Mouse (Mus musculus) adrenal gland, postnatal 0 days (tissue): ENCODE measurements around the gene Hist1h2bn. TPM values are rescaled to one million over a fixed set of nuclear protein-coding genes. Genes with fewer than 3 reads are reported as not detected.

Experiments
- microRNA-seq: library from miRNA; unstranded; fragments of <30 nt; microRNA quantifications from one replicate; pipeline ENCODE4, GENCODE M21; 2016; ENCODE audit warnings: borderline replicate concordance; ENCODE audit not compliant: insufficient number of aligned reads
- polyA plus RNA-seq: library from polyadenylated mRNA; unstranded; fragments of >200 nt; fragmentation: Nextera tagmentation; extraction: Ambion mirVana; gene quantifications from 2 replicates; pipeline ENCODE4 v1.2.1, GENCODE M21; 2015

The Hist1h2bn gene
- polyA plus RNA-seq, result 0.83 and 1.5 TPM in 2 replicates

GRCm38 (mm10) chr13:21753524-21754285 lies at the start of gene Hist1h2bn, which contains the start of gene Hist1h2ak:
TSS of gene Hist1h2bn (plus strand) at chr13:21754123.
TSS of gene Hist1h2ak (minus strand) at chr13:21753827.

GRCm38 (mm10) chr13:21715864-21716539 lies 37.9 kb upstream of the Hist1h2bn start, which contains the start of the genes Hist1h2bl and Hist1h2ai:
TSS of gene Hist1h2bl (minus strand) at chr13:21716143.
TSS of gene Hist1h2ai (plus strand) at chr13:21716422.

DNA sequence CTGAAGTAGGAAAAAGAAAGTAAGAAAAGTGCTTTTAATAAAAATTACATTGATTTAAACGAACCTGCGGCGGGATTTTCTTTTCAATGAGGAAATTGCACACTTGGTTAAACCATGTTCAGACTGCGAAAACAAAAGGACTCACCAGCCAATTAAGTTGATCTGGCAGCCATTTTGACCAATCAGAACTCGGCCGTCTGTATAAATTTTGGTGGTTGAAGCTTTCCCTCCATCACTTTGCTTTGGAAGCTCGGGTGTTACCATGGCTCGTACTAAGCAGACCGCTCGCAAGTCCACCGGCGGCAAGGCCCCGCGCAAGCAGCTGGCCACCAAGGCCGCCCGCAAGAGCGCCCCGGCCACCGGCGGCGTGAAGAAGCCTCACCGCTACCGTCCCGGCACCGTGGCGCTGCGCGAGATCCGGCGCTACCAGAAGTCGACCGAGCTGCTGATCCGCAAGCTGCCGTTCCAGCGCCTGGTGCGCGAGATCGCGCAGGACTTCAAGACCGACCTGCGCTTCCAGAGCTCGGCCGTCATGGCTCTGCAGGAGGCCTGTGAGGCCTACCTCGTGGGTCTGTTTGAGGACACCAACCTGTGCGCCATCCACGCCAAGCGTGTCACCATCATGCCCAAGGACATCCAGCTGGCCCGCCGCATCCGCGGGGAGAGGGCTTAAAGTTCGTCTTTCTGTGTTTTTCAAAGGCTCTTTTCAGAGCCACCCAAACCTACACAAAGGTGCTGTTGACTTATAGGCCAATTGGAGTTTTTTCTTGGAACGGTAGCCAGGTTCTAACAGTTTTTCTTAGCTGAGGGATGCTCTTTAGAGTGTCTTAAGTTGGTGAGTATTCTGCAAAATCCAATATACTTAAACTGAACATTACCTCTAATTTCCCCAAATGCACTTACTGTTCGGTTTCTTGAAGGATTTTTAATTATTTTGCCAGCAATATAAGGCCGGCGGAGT lies 36.2 kb upstream of the Hist1h2bn start, which contains the start of gene Hist1h3h:
Gene Hist1h3h, plus strand, starts transcription at position 263 of the 961 bp plus-strand sequence.

DNA sequence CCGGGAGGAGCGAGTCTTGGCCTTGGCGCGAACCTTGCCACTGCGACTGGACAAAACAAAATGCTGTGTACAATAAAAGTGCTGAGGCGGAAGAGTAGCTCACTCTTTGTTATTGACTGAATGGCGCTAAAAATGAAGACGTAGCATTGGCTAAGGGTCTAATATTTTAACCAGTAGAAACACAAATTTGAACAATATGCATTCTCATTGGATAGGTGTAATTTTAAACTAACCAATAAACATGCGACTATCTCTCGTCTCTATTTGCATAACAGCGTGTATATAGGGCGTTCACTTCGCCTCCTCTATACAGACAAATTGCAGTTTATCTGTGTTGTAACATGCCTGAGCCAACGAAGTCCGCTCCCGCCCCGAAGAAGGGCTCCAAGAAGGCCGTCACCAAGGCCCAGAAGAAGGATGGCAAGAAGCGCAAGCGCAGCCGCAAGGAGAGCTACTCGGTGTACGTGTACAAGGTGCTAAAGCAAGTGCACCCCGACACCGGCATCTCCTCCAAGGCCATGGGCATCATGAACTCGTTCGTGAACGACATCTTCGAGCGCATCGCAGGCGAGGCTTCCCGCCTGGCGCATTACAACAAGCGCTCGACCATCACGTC lies 32.1 kb upstream of the Hist1h2bn start, which contains the start of gene Hist1h2bm:
Gene Hist1h2bm, plus strand, starts transcription at position 288 of the 616 bp plus-strand sequence.

GRCm38 (mm10) chr13:21734906-21735767 lies 18.8 kb upstream of the Hist1h2bn start, which contains the start of gene Hist1h4j:
TSS of gene Hist1h4j (plus strand) at chr13:21735064.

GRCm38 (mm10) chr13:21750159-21751017 lies 3.5 kb upstream of the Hist1h2bn start, which contains the start of gene Hist1h4k:
TSS of gene Hist1h4k (minus strand) at chr13:21750505.

GRCm38 (mm10) chr13:21779767-21780731 lies 26.1 kb downstream of the Hist1h2bn start, which contains the start of gene Hist1h1b:
TSS of gene Hist1h1b (minus strand) at chr13:21780625.

DNA sequence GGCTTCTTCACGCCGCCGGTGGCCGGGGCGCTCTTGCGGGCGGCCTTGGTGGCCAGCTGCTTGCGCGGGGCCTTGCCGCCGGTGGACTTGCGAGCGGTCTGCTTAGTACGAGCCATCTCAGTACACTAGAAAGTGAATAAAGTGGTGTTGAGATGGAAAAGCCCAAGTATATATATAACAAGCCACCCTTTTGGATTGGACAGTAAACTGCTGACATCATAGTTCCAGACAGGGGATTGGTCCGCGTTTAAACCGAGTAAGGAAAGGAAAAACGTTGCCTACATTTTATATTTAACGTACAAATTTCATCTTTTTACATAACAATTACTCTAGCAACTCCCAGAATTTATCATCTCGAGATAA lies 29.3 kb downstream of the Hist1h2bn start, which contains the start of gene Hist1h3i:
Gene Hist1h3i, minus strand, starts transcription at position 116 of the 363 bp plus-strand sequence.

DNA sequence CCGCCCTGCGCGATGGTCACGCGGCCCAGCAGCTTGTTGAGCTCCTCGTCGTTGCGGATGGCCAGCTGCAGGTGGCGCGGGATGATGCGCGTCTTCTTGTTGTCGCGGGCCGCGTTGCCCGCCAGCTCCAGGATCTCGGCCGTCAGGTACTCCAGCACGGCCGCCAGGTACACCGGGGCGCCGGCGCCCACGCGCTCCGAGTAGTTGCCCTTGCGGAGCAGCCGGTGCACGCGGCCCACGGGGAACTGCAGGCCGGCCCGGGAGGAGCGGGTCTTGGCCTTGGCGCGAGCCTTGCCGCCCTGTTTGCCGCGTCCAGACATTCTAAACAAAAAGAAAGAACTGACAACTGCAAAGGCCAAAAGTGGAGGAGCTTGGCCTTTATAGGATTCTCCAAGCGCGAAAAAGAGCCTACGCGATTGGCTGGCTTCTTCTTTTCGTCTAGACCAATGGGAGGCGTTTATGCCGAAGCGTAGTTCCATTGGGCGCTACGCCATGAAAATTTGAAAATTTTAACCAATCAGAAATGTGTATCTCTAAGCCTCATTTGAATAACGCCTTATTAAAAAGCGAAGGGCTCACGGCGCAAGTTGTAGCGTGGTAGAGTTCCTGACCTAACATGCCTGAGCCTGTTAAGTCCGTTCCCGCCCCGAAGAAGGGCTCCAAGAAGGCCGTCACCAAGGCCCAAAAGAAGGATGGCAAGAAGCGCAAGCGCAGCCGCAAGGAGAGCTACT lies 33.1 kb downstream of the Hist1h2bn start, which contains the start of the genes Hist1h2an and Hist1h2bp:
Gene Hist1h2an, minus strand, starts transcription at position 320 of the 731 bp plus-strand sequence.
Gene Hist1h2bp, plus strand, starts transcription at position 563 of the 731 bp plus-strand sequence.

Small RNAs within 50 kb of the gene (microRNA-seq; reads per million reads assigned to microRNA genes)
- gene Gm44346 (not detected), gene Gm44357 (not detected), gene Gm44367 (not detected), gene Gm44454 (not detected)

Other genes starting within 250 kb of the Hist1h2bn start
- gene Zkscan8, start 223.0 kb upstream of the Hist1h2bn start, polyA plus RNA-seq, result 2.2 and 2.6 TPM in 2 replicates
- not detected in 2 replicates for gene Olfr1366, start 211.3 kb upstream of the Hist1h2bn start, polyA plus RNA-seq
- gene Olfr1535, start 194.2 kb upstream of the Hist1h2bn start, polyA plus RNA-seq, result not detected in 2 replicates
- not detected in 2 replicates for gene Olfr1364, start 172.4 kb upstream of the Hist1h2bn start, polyA plus RNA-seq
- gene Olfr1362, start 140.1 kb upstream of the Hist1h2bn start, polyA plus RNA-seq, result not detected in 2 replicates
- gene Olfr11, start 111.6 kb upstream of the Hist1h2bn start, polyA plus RNA-seq, result not detected in 2 replicates
- gene Olfr1361, start 90.7 kb upstream of the Hist1h2bn start, polyA plus RNA-seq, result not detected in 2 replicates
- gene Olfr1360, start 76.7 kb upstream of the Hist1h2bn start, polyA plus RNA-seq, result not detected in 2 replicates
- not detected in 2 replicates for gene Olfr1359, start 56.0 kb upstream of the Hist1h2bn start, polyA plus RNA-seq
- 1.4 TPM in 1 of 2 replicates, not detected in the other for gene Hist1h2bl, start 38.0 kb upstream of the Hist1h2bn start, polyA plus RNA-seq
- 6.6 and 14.9 TPM in 2 replicates for gene Hist1h2ai, start 37.7 kb upstream of the Hist1h2bn start, polyA plus RNA-seq
- 0.38 and 2.1 TPM in 2 replicates for gene Hist1h3h, start 36.5 kb upstream of the Hist1h2bn start, polyA plus RNA-seq
- 1.1 and 1.3 TPM in 2 replicates for gene Hist1h2bm, start 32.1 kb upstream of the Hist1h2bn start, polyA plus RNA-seq
- gene Hist1h4j, start 19.1 kb upstream of the Hist1h2bn start, polyA plus RNA-seq, result 0.39 and 0.77 TPM in 2 replicates
- 2.2 and 2.5 TPM in 2 replicates for gene Hist1h4k, start 3.6 kb upstream of the Hist1h2bn start, polyA plus RNA-seq
- 6.3 and 6.9 TPM in 2 replicates for gene Hist1h2ak, start 296 bp upstream of the Hist1h2bn start, polyA plus RNA-seq
- 9.0 and 13.0 TPM in 2 replicates for gene Hist1h1b, start 26.5 kb downstream of the Hist1h2bn start, polyA plus RNA-seq
- 55.7 and 74.2 TPM in 2 replicates for gene Hist1h3i, start 29.2 kb downstream of the Hist1h2bn start, polyA plus RNA-seq
- 7.6 and 8.2 TPM in 2 replicates for gene Hist1h2an, start 33.1 kb downstream of the Hist1h2bn start, polyA plus RNA-seq
- 1.4 and 1.8 TPM in 2 replicates for gene Hist1h2bp, start 33.3 kb downstream of the Hist1h2bn start, polyA plus RNA-seq
- gene Hist1h2bq, start 56.1 kb downstream of the Hist1h2bn start, polyA plus RNA-seq, result 1.4 and 6.7 TPM in 2 replicates
- 2.0 TPM in 1 of 2 replicates, not detected in the other for gene Hist1h2ao, start 56.3 kb downstream of the Hist1h2bn start, polyA plus RNA-seq
- gene Hist1h4m, start 57.6 kb downstream of the Hist1h2bn start, polyA plus RNA-seq, result not detected in 2 replicates
- gene Hist1h4n, start 78.1 kb downstream of the Hist1h2bn start, polyA plus RNA-seq, result 5.7 and 5.9 TPM in 2 replicates
- gene Hist1h2ap, start 79.4 kb downstream of the Hist1h2bn start, polyA plus RNA-seq, result 2,226 and 3,319 TPM in 2 replicates
- gene Hist1h2br, start 79.6 kb downstream of the Hist1h2bn start, polyA plus RNA-seq, result 1.6 and 7.1 TPM in 2 replicates
- 3.3 and 5.1 TPM in 2 replicates for gene Zfp184, start 191.0 kb downstream of the Hist1h2bn start, polyA plus RNA-seq
- not detected in 2 replicates for gene Pom121l2, start 227.1 kb downstream of the Hist1h2bn start, polyA plus RNA-seq